Mouse (Mus musculus) ES-E14 (cell line): ENCODE measurements at regions not wholly inside any gene's neighbourhood (a gene's known extent, or its start where the extent isn't known, plus 50 kb on each side); places are given as distances from the start of the nearest gene placed in this dataset.
A peak's percentile ranks its signal among the peaks of the same experiment; 100 is the strongest.

Experiments used
- DNase-seq: peaks from one replicate; pipeline ENCODE4 v3.0.0-alpha.2; 2013; ENCODE audit warnings: low read depth, low spot score
- H3K27ac ChIP-seq: 2 replicates; pipeline ENCODE4 v1.5.1; 2012; ENCODE audit warnings: low read depth, mild to moderate bottlenecking, low read length, moderate library complexity, mixed read lengths; ENCODE audit not compliant: poor library complexity, insufficient read depth, severe bottlenecking
- H3K36me3 ChIP-seq: 2 replicates; pipeline ENCODE4 v1.6.1; 2012; ENCODE audit warnings: mild to moderate bottlenecking, low read length, moderate library complexity, mixed read lengths; ENCODE audit not compliant: control insufficient read depth, poor library complexity, insufficient read depth, severe bottlenecking
- H3K4me1 ChIP-seq, 2 experiments: fragments of 150-350 bp in 1 of 2; sonication (generic) in 1 of 2; 2 replicates each; pipeline ENCODE4 v1.6.1; 2012; ENCODE audit warnings: low read length in 2 of 2, mild to moderate bottlenecking in 1 of 2, mixed read lengths in 1 of 2; ENCODE audit not compliant: control insufficient read depth in 2 of 2, insufficient read depth in 2 of 2, poor library complexity in 1 of 2
- H3K4me3 ChIP-seq, 2 experiments: fragments of 150-350 bp in 1 of 2; sonication (generic) in 1 of 2; 2 replicates each; pipeline ENCODE4 v1.5.1; 2012; ENCODE audit warnings: low read length in 2 of 2, low read depth in 1 of 2, mild to moderate bottlenecking in 1 of 2, mixed read lengths in 1 of 2; ENCODE audit not compliant: insufficient read depth in 1 of 2, poor library complexity in 1 of 2, severe bottlenecking in 1 of 2
- H3K9ac ChIP-seq: 2 replicates; pipeline ENCODE4 v1.6.1; 2012; ENCODE audit warnings: low read depth, mild to moderate bottlenecking, low read length, mixed read lengths; ENCODE audit not compliant: poor library complexity, insufficient read depth, severe bottlenecking
- H3K9me3 ChIP-seq: fragments of 150-350 bp; sonication (generic); 2 replicates; pipeline ENCODE4 v1.6.1; 2012; ENCODE audit warnings: low read depth, mild to moderate bottlenecking, low read length; ENCODE audit not compliant: control insufficient read depth, insufficient read depth
- CHD2 ChIP-seq: IDR thresholded peaks from 2 replicates; pipeline ENCODE4 v1.6.1; 2014; ENCODE audit warnings: mild to moderate bottlenecking, low read depth, low read length, inconsistent platforms
- HCFC1 ChIP-seq: IDR thresholded peaks from 2 replicates; pipeline ENCODE4 v1.6.1; 2012; ENCODE audit warnings: low read length, inconsistent platforms, borderline replicate concordance; ENCODE audit not compliant: insufficient read depth
- MAFK ChIP-seq: IDR thresholded peaks from 2 replicates; pipeline ENCODE4 v1.6.1; 2014; ENCODE audit warnings: mild to moderate bottlenecking, low read depth, low read length, inconsistent platforms; ENCODE audit not compliant: insufficient read depth
- ZC3H11A ChIP-seq: IDR thresholded peaks from 2 replicates; pipeline ENCODE4 v1.6.1; 2012; ENCODE audit warnings: low read depth, mild to moderate bottlenecking, inconsistent platforms, low read length, borderline replicate concordance
- ZNF384 ChIP-seq: IDR thresholded peaks from 2 replicates; pipeline ENCODE4 v1.6.1; 2012; ENCODE audit warnings: low read depth, low read length, inconsistent platforms
- in situ Hi-C, 2 experiments: fragments of 600-800 bp; cut with MboI; formaldehyde crosslinking; loops; one replicate each; pipeline ENCODE4 v1.15.1; 2025; ENCODE audit warnings: low sequenced_read_pairs in 2 of 2, inconsistent platforms in 1 of 2; ENCODE audit not compliant: unreplicated experiment in 2 of 2

DNA sequence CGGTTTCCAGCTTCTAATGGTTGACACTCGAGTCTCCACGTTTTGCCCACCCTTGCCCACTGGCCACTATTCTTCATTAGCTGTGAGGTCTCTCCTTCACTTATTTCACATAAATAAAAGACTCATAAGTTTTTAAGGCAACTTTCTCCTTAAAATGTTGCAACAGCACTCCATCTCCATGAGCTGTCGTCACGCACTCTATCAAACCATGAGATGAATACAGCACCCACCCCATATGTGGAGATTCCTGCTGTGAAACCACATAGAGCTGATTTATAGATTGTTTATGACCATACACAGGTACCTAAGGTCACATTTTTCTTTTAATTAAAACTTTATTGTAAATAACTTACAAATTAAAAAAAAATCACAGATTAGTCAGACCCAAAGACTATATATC, 117.5 kb upstream of the Qrfpr start:
- DNase-seq, result no peak
- TF ChIP-seq MAFK, result no peak
- no peak for TF ChIP-seq ZC3H11A
- no peak for TF ChIP-seq HCFC1
- TF ChIP-seq ZNF384, result no peak
- no peak for TF ChIP-seq CHD2
- no peaks in the 10 kb centered on the region for H3K36me3 ChIP-seq
- H3K4me1 ChIP-seq, result no peaks in the 10 kb centered on the region
- in situ Hi-C loops, result no loop called here
- H3K9ac ChIP-seq, result no peak overlapping the region
- no peak overlapping the region for H3K4me3 ChIP-seq
- H3K9me3 ChIP-seq, result no peaks in the 10 kb centered on the region
- no peak overlapping the region for H3K27ac ChIP-seq

DNA sequence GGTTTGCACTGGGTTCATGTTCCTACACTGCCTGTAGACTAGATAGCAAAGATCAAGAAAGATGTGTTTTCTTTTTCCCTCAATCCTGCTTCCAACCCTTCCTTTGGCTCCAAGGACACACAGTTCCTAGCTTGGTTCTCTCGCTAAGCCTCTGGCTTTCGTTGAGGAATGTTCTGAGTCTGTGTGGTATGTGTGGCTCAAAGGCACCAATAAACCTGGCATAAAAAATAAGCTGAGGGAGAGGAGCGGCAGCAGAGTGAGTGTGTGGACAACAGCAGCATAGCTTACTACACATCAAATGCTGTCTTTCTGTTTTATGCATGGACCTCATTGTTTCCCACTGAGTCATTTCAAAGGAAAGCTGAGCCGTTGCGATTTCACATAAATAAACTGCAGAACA, 112.2 kb upstream of the Qrfpr start:
- Histone ChIP-seq H3K27ac (no peak overlapping the region), H3K4me3 (no peak overlapping the region), H3K9me3 (no peaks in the 10 kb centered on the region), H3K4me1 (no peaks in the 10 kb centered on the region), H3K36me3 (no peaks in the 10 kb centered on the region), H3K9ac (no peak overlapping the region)
- no peak for DNase-seq
- TF ChIP-seq CHD2 (no peak), ZC3H11A (no peak), HCFC1 (no peak), ZNF384 (no peak), MAFK (no peak)
- in situ Hi-C loops, result no loop called here

DNA sequence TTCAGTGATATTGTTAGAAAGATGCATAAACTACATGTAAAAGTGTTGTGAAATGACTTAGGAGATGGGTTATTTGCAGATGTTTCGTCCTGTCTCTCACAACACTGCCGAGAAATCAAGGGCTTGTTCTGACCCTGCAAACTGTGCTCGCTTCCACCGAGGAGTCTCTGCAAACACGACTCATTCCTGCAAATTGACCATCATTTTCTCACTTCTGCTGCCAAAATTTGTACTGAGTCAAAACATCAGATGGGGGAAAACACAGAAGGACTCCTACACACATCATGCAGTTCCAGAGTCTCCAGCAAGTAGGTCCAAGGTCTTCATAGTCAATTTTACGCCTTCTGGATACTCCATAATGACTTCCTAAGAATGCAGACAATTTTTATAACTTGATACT, 109.9 kb upstream of the Qrfpr start:
- Histone ChIP-seq H3K4me3 (no peak overlapping the region), H3K4me1 (no peaks in the 10 kb centered on the region), H3K9ac (no peak overlapping the region), H3K27ac (no peak overlapping the region), H3K9me3 (no peaks in the 10 kb centered on the region), H3K36me3 (no peaks in the 10 kb centered on the region)
- no peak for TF ChIP-seq CHD2
- TF ChIP-seq ZC3H11A, result no peak
- no peak for TF ChIP-seq MAFK
- no peak for TF ChIP-seq HCFC1
- no peak for TF ChIP-seq ZNF384
- in situ Hi-C loops, result no loop called here
- DNase-seq, result no peak

DNA sequence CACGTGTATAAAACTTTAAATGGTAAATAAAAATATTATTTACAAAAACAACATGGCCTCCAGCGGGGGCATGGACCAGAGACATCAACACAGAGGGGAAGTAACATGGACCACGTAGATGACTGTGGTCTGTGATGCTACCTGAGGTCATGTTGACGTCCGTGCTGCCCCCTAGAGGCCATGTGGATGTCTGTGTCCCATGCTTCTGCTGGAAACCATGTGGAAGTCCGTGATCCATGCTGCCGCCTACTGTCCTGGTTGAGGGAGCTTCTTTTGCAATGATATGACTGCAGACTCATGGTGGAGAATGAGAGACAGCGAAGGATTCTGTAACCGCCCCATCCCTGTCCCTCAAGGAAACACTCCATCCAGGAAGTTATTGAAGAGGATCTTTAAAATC, 108.5 kb upstream of the Qrfpr start:
- Histone ChIP-seq H3K4me3 (no peak overlapping the region), H3K4me1 (no peaks in the 10 kb centered on the region), H3K9ac (no peak overlapping the region), H3K27ac (no peak overlapping the region), H3K9me3 (no peaks in the 10 kb centered on the region), H3K36me3 (no peaks in the 10 kb centered on the region)
- TF ChIP-seq ZC3H11A (peak; percentile 94), ZNF384 (no peak)
- peak; percentile 86 for DNase-seq
- in situ Hi-C loops, result no loop called here

DNA sequence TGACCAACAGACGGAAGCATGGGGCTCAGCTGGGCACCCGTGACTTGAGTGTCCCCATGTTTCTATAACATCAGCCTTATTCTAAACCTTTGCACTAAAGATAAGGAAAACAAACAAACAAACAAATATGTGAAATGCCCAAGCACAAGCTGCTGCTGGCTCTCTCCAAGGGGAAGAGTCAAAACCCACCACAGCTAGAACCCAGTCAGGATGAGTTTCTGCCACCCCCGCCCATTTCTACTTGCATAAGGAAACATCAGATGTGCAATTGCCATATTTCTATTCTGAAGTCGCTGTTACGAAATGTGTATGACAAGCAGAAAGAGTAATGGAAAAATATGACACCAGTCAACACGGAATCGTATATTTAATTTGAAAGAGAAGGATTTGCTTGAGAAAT, 107.5 kb upstream of the Qrfpr start:
- Histone ChIP-seq H3K36me3 (no peaks in the 10 kb centered on the region), H3K4me3 (no peak overlapping the region), H3K9me3 (no peaks in the 10 kb centered on the region), H3K9ac (no peak overlapping the region), H3K4me1 (no peaks in the 10 kb centered on the region), H3K27ac (no peak overlapping the region)
- DNase-seq, result no peak
- in situ Hi-C loops, result no loop called here
- no peak for TF ChIP-seq HCFC1
- no peak for TF ChIP-seq CHD2
- no peak for TF ChIP-seq ZNF384
- no peak for TF ChIP-seq ZC3H11A
- no peak for TF ChIP-seq MAFK
